In the genomic region with DNA sequence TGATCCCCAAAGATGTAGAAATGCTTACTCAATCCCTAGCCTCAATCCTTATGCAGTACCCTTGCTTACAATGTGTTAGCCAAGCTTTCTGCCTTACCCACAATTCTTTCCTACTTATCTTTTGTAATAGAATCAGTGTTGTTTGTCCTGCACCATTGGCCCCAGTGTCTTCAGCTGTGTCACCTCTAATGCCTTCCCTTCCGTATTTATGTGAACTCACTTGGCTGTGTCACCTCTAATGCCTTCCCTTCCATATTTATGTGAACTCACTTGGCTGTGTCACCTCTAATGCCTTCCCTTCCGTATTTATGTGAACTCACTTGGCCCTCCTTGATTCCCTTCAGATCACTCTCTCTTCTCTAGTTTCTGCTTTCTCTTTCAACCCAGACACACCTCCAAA, we compare ENCODE assay signal across 25 mouse cellular contexts. TPM values are rescaled to one million over a fixed set of nuclear protein-coding genes. Genes with fewer than 3 reads are reported as not detected.
"Had no signal": no experiment of that assay in that cellular context is flagged by ENCODE, and none has a peak within 500 bp of the region (broad histone marks: within the 10 kb centered on the region; RNA-seq: fewer than 3 reads in every experiment).

No protein-coding gene starts in this region.

- H3K27me3 ChIP-seq: neural tube, embryonic 15.5 days had no signal

- H3K36me3 ChIP-seq: liver, embryonic 15.5 days; lung, embryonic 15.5 days; midbrain, embryonic 10.5 days; midbrain, embryonic 12.5 days; neural tube, embryonic 13.5 days; neural tube, embryonic 15.5 days had no signal

- ATAC-seq: liver, postnatal 0 days; lung, postnatal 0 days; midbrain, embryonic 16.5 days had no signal

- H3K9ac ChIP-seq: liver, embryonic 15.5 days; liver, postnatal 0 days; lung, embryonic 15.5 days; midbrain, embryonic 12.5 days; neural tube, embryonic 13.5 days; neural tube, embryonic 15.5 days had no signal

- DNase-seq: liver, postnatal 0 days; lung, adult 2 months; lung, postnatal 14 days; lung, postnatal 36 days; midbrain, embryonic 14.5 days; retina, postnatal 1 day; right cerebral cortex, adult 18-20 months; right cerebral cortex, postnatal 25 days; right cerebral cortex, postnatal 4 days; spleen, adult 18-20 months; thymus, adult 18-20 months; thymus, postnatal 14 days; thymus, postnatal 36 days had no signal

- H3K9me3 ChIP-seq: liver, embryonic 15.5 days; lung, embryonic 15.5 days; midbrain, embryonic 10.5 days; midbrain, embryonic 12.5 days; neural tube, embryonic 13.5 days; neural tube, embryonic 15.5 days had no signal

- H3K27ac ChIP-seq: liver, embryonic 15.5 days; lung, embryonic 15.5 days; macrophage; midbrain, embryonic 10.5 days; midbrain, embryonic 12.5 days; neural tube, embryonic 13.5 days; neural tube, embryonic 15.5 days had no signal

- H3K4me3 ChIP-seq: liver, embryonic 15.5 days; lung, embryonic 15.5 days; midbrain, embryonic 10.5 days; midbrain, embryonic 12.5 days; myocyte; neural tube, embryonic 13.5 days; neural tube, embryonic 15.5 days had no signal

RNA-seq across cellular contexts. Expression of a gene that starts 4.1 kb away (rescaled TPM):
- total RNA-seq: megakaryocyte, adult 5-6 weeks; megakaryocyte-erythroid progenitor cell, adult 5-6 weeks had no signal
- polyA plus RNA-seq: macrophage had no signal
